Mouse (Mus musculus) stomach, postnatal 0 days (tissue): ENCODE results near the gene Slc17a8.

Experiments used
- CTCF ChIP-seq: IDR thresholded peaks from 2 replicates; pipeline ENCODE4 v1.5.1; 2016; ENCODE audit warnings: antibody characterized with exemption, low read depth, mild to moderate bottlenecking, moderate library complexity
- EP300 ChIP-seq: optimal IDR thresholded peaks from 2 replicates; pipeline ENCODE3; 2016; ENCODE audit warnings: antibody characterized with exemption

- TF ChIP-seq CTCF (no peak), EP300 (no peak)
Observed at GRCm38 (mm10) chr10:89525823-89526222, 95.2 kb downstream of the Slc17a8 start.
